Mouse (Mus musculus) limb, embryonic 11.5 days (tissue): Measurements from ENCODE around the gene Fam219b. TPM values are rescaled to one million over a fixed set of nuclear protein-coding genes. Genes with fewer than 3 reads are reported as not detected.

Source experiments
- ATAC-seq: fragments of 200-750 bp; cut with Nextera tagmentation; 2 replicates; pipeline ENCODE4 v1.8.0; 2017; ENCODE audit warnings: low read depth; ENCODE audit not compliant: insufficient number of reproducible peaks, low FRiP score, low TSS enrichment
- DNase-seq: peaks from one replicate; pipeline ENCODE4 v3.0.0-alpha.2; 2015; ENCODE audit warnings: low spot score
- H3K27ac ChIP-seq: fragments of 300-500 bp; sonication (generic); replicated peaks from 2 replicates; pipeline ENCODE4 v1.5.1; 2014; ENCODE audit warnings: low read depth, mild to moderate bottlenecking, low read length
- H3K27me3 ChIP-seq: fragments of 300-500 bp; sonication (generic); 2 replicates; pipeline ENCODE4 v1.6.1; 2014; ENCODE audit warnings: mild to moderate bottlenecking, low read length, mixed read lengths; ENCODE audit not compliant: control insufficient read depth, insufficient read depth
- H3K36me3 ChIP-seq: fragments of 300-500 bp; sonication (generic); 2 replicates; pipeline ENCODE4 v1.6.1; 2014; ENCODE audit warnings: mild to moderate bottlenecking, low read length, moderate library complexity, mixed read lengths; ENCODE audit not compliant: control insufficient read depth, insufficient read depth
- H3K4me1 ChIP-seq: fragments of 300-500 bp; sonication (generic); 2 replicates; pipeline ENCODE4 v1.6.1; 2014; ENCODE audit warnings: low read length, mixed read lengths; ENCODE audit not compliant: control insufficient read depth, insufficient read depth
- H3K4me2 ChIP-seq: fragments of 300-500 bp; sonication (generic); 2 replicates; pipeline ENCODE4 v1.6.1; 2014; ENCODE audit warnings: low read depth, mild to moderate bottlenecking, moderate library complexity; ENCODE audit not compliant: severe bottlenecking
- H3K4me3 ChIP-seq: fragments of 300-500 bp; sonication (generic); 2 replicates; pipeline ENCODE4 v1.5.1; 2014; ENCODE audit warnings: low read depth, low read length
- H3K9ac ChIP-seq: fragments of 300-500 bp; sonication (generic); 2 replicates; pipeline ENCODE4 v1.6.1; 2014; ENCODE audit warnings: mild to moderate bottlenecking, low read length
- H3K9me3 ChIP-seq: fragments of 300-500 bp; sonication (generic); 2 replicates; pipeline ENCODE4 v1.6.1; 2016; ENCODE audit warnings: low read length; ENCODE audit not compliant: control insufficient read depth
- WGBS: fragments of 180-500 bp; shearing (Covaris S2); extraction: QIAGEN DNeasy Blood & Tissue Kit; methylation state at CpG from one replicate; pipeline ENCODE4 v1.1.7; 2014; 5-methylcytosine and 5-hydroxymethylcytosine counted together
- polyA plus RNA-seq: library from polyadenylated mRNA; unstranded; fragments of >200 nt; fragmentation: Nextera tagmentation; extraction: Ambion mirVana; gene quantifications from 2 replicates; pipeline ENCODE4 v1.2.1, GENCODE M21; 2014

Fam219b gene
- polyA plus RNA-seq, 1 experiment from 2014 or later, result 16.8 TPM

DNA sequence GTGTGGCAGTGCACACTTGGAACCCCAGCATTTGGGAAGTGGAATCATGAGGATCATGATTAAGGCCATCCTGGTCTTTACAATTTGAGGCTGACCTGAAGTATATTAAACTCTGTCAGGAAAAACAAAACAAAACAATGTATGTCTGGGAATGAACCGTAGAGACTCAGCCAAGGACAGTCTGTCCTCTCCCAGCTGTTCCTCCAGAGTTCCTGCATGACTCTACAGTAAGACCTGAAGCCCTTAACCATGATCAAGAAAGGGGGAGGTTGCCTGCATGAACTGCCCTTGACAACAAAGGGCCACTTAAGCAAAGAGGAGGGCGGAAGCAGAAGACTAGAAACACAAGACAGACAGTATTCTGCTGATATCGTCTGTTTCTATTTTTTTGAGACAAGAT, 38.2 kb downstream of the Fam219b start:
- Histone ChIP-seq H3K27ac (no peak overlapping the region), H3K9ac (no peak overlapping the region), H3K36me3 (peaks cover 2% of the 10 kb centered on the region; the same call in 1 of the 2 replicates), H3K9me3 (no peaks in the 10 kb centered on the region), H3K4me1 (no peaks in the 10 kb centered on the region), H3K4me2 (no peak overlapping the region), H3K27me3 (no peaks in the 10 kb centered on the region), H3K4me3 (no peak overlapping the region)
- WGBS, result 92% methylated on average over 3 of the region's 3 CpGs
- DNase-seq, result no peak
- ATAC-seq, result no peak

DNA sequence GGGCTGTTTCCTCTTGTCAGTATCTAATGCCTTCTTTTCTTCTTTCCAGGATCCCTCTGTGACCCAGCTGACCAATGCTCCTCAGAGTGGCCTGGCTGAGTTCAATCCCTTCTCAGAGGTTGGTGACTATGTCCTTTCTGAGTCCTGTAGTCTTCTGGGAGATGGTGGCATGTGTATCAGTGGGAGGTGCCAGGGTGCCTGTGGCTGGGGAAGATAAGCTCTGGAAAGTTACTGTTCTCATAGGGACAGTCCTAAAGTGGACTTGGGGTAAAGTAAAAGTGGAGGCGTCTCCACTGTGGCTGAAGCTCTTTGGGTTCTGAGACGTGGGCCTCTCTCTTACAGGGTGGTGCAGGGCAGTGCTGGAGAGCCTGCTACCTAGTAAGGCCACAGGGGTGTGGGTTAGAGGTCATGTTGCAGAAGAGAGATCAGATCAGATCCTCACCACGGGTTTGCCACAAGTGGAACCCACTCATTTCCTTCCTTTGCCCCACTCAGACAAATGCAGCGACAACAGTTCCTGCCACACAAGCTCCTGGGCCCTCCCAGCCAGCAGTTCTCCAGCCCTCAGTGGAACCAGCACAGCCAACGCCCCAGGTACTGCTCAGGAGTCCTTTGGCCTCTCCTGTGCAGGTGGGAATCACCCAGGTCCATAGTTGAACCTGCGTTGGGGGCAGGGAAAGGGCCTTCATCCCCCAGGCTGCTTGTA, 40.0 kb downstream of the Fam219b start:
- no peak overlapping the region for H3K9ac ChIP-seq
- ATAC-seq, result no peak
- no peaks in the 10 kb centered on the region for H3K4me1 ChIP-seq
- no peaks in the 10 kb centered on the region for H3K27me3 ChIP-seq
- H3K4me2 ChIP-seq, result no peak overlapping the region
- 75% methylated on average over 6 of the region's 6 CpGs for WGBS
- H3K27ac ChIP-seq, result no peak overlapping the region
- peaks cover 2% of the 10 kb centered on the region; the same call in 1 of the 2 replicates for H3K36me3 ChIP-seq
- no peaks in the 10 kb centered on the region for H3K9me3 ChIP-seq
- H3K4me3 ChIP-seq, result no peak overlapping the region
- no peak for DNase-seq

DNA sequence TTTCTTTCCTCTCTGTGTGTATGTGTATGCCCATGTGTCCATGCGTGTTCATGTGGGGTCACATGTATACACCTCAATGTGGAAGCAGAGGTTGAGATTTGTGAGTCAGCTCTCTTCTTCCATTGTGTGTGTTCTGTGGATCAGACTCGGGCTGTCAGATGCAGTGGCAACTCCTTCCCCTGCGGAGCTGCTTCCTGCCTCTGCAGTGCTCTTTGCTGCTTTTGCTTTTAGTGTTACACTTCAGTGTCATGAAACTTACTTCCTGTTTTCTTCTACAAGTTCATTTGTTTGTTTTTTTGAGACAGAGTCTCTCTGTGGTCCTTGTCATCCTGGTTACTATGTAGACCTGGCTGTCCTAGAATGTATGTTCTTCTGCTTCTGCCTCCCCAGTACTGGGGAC, 47.7 kb downstream of the Fam219b start:
- Histone ChIP-seq H3K4me2 (no peak overlapping the region), H3K36me3 (peaks cover 3% of the 10 kb centered on the region; the same call in 1 of the 2 replicates), H3K27me3 (no peaks in the 10 kb centered on the region), H3K4me3 (no peak overlapping the region), H3K9me3 (no peaks in the 10 kb centered on the region), H3K9ac (no peak overlapping the region), H3K27ac (no peak overlapping the region), H3K4me1 (no peaks in the 10 kb centered on the region)
- DNase-seq (no peak), ATAC-seq (no peak)
- WGBS, result 88% methylated on average over 3 of the region's 3 CpGs

DNA sequence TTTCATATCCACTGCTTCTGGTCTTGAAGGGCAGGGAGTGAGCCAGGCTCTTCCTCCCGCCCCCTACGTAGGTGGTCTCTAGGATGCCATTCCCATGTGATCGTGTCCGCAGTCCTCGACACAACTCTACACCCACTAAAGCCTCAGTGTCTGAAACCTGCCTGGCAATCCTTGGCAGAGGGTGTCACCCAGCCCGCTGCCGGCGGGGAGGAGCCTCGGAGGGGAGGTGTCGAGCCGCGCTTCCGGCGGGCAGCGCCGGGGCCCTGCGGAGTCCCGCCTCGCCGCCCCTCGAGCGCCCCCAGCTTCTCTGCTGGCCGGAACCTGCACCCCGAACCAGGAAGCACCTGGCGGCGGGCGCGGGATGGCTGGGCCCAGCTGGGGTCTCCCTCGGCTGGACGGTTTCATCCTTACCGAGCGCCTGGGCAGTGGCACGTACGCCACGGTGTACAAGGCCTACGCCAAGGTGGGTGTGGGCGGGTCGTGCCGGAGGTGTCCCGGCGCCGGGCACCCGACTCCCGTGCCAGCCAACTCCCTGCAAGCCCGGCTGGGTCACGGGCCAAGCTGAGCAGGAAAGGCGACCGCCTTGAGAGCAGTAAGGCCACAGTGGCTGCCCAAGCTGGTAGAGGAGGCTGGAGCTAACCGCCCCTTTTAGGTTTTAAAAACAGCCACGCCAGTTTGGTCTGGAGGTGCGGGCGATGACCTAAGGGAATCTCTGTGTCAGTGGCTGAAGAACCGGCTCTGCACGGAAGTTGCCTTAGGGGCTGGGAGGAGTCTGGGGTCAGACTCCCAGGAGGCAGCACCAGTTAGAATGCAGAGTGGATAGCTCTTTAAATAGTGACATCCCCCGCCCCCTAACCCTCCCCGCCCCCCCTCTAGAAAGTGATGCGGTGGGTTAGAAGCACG, 52.1 kb downstream of the Fam219b start, which contains the start of gene Ulk3:
Gene Ulk3 (plus strand): TSS at position 229 of the 903 bp plus-strand sequence.
- Histone ChIP-seq H3K36me3 (peaks cover 4% of the 10 kb centered on the region; the same call in 1 of the 2 replicates), H3K27ac (no peak within 1 kb of the TSS), H3K9ac (peak within 1 kb of the TSS; percentile 66), H3K27me3 (no peaks in the 10 kb centered on the region), H3K9me3 (no peaks in the 10 kb centered on the region), H3K4me3 (peak within 1 kb of the TSS; percentile 69), H3K4me1 (no peaks in the 10 kb centered on the region), H3K4me2 (peak within 1 kb of the TSS; percentile 89)
- under 1% methylated on average over 57 of the region's 58 CpGs for WGBS
- DNase-seq, result peak; percentile 81
- ATAC-seq, result peak; percentile 64

DNA sequence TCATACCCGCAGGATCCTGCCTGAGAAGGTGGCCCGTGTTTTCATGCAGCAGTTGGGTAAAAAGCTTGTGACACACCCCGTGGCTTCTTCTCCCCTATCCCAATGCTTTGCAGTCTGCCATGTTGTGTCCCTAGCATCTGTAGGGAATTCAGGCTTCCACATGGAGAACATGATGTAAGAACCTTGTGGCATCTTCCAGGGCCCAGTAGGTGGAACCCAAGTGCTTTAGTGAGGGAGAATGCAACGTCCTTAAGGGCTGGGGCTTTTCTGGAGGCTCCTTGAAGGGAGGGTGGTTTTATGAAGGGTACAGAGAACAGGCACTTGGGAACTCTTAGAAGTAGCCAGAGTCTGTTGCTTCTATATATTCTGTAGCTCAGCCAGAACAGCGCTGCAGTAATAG, 53.4 kb downstream of the Fam219b start:
- H3K27ac ChIP-seq, result no peak overlapping the region
- no peak for DNase-seq
- H3K4me1 ChIP-seq, result no peaks in the 10 kb centered on the region
- H3K27me3 ChIP-seq, result no peaks in the 10 kb centered on the region
- WGBS, result 31% methylated on average over 5 of the region's 5 CpGs
- no peak overlapping the region for H3K9ac ChIP-seq
- H3K9me3 ChIP-seq, result no peaks in the 10 kb centered on the region
- ATAC-seq, result no peak
- H3K4me3 ChIP-seq, result no peak overlapping the region
- no peak overlapping the region for H3K4me2 ChIP-seq
- peaks cover 4% of the 10 kb centered on the region; the same call in 1 of the 2 replicates for H3K36me3 ChIP-seq

Other genes with a start within 250 kb of the Fam219b start
- gene Ppcdc, start 97.4 kb upstream of the Fam219b start, polyA plus RNA-seq, result 26.5 and 32.2 TPM in 2 replicates
- 3.1 and 4.1 TPM in 2 replicates for gene Scamp5, start 69.5 kb upstream of the Fam219b start, polyA plus RNA-seq
- gene Rpp25, start 33.5 kb upstream of the Fam219b start, polyA plus RNA-seq, result 0.35 and 0.44 TPM in 2 replicates
- gene Cox5a, start 16.3 kb upstream of the Fam219b start, polyA plus RNA-seq, result 622 and 641 TPM in 2 replicates
- 43.5 and 43.8 TPM in 2 replicates for gene Mpi, start 15.2 kb downstream of the Fam219b start, polyA plus RNA-seq
- gene Scamp2, start 23.4 kb downstream of the Fam219b start, polyA plus RNA-seq, result 44.4 and 44.7 TPM in 2 replicates
- 9.7 and 9.8 TPM in 2 replicates for gene Ulk3, start 51.9 kb downstream of the Fam219b start, polyA plus RNA-seq
- gene Cplx3, start 68.8 kb downstream of the Fam219b start, polyA plus RNA-seq, result not detected in 2 replicates
- gene Lman1l, start 83.2 kb downstream of the Fam219b start, polyA plus RNA-seq, result not detected in 2 replicates
- gene Csk, start 116.1 kb downstream of the Fam219b start, polyA plus RNA-seq, result 33.7 and 34.6 TPM in 2 replicates
- not detected in 2 replicates for gene Cyp1a2, start 146.2 kb downstream of the Fam219b start, polyA plus RNA-seq
- gene Cyp1a1, start 150.4 kb downstream of the Fam219b start, polyA plus RNA-seq, result not detected in 2 replicates
- 29.2 and 31.7 TPM in 2 replicates for gene Edc3, start 171.0 kb downstream of the Fam219b start, polyA plus RNA-seq
- 69.4 and 72.2 TPM in 2 replicates for gene Clk3, start 228.3 kb downstream of the Fam219b start, polyA plus RNA-seq